Mouse (Mus musculus) R1 (cell line): ENCODE data around the gene Lime1.
A peak's percentile ranks its signal among the peaks of the same experiment; 100 is the strongest.

Source experiments
- DNase-seq: peaks from one replicate; pipeline ENCODE4 v3.0.0-alpha.2; 2018; ENCODE audit warnings: low read depth, low spot score

Lime1 gene

DNA sequence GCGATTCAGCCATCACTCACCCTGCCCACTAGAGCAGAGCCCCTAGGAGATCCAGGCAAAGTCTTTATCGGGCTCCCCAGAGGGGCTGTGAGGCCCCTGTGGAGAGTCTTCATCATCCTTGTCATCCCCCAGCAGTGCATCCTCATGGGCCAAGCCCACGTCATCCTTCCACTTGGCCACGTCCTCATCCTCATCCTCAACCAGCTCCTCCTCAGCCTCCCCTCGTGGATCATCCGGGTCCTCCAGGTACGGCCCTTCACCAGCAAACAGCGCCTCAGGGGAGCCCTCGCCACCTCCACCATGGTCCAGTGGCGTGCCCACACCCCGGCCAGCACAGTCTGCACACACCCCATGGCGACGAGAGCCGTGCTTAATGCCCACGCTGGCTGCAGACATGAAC is 11.1 kb downstream of the Lime1 start:
- DNase-seq, result no peak

DNA sequence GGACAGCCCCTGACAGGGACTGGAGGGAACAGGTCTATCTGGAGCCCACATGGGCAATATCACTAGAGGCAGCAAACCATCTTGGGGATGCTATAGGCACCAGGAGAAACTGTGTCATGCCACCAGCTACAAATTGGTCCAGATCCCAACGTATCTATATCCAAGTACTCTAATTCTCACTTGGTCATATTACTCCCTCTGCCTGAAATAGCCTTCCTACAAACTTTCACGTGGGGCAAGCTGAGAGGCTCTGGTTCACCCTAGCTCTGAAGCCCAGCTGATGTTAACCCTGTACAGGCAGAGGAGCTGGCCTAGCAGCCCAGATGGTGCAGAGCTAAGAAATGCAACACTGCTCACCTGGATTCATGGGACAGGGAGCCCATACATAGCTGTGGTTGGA is 11.7 kb downstream of the Lime1 start:
- DNase-seq, result no peak

DNA sequence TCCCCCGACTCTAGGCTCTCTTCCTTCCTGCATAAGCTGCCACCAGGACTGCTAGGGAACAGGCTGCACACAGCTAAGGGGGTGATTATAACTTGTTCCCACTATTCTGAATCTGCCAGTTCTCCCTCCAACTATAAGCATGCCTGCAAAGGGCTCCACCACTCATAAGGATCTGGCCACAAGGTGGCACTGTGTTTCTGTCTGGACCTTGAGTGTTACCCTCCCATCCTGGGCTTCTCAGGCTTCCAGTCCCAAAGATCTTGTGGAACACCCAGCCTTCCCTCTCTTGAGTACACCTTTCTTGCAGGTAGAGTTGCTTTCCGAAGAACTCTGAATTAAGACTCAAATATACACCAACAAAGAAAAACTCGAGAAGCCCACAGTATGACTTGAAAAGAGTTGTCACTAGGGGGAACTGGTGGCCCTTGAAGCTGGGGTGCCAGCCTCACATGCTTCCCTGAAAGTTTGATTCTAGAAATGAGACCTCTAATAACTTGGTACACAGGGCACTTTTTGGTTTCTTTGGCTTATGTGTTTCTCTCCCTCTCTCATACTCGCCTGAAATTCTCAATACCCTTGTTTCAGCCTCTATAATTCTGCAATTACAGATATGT is 12.8 kb downstream of the Lime1 start:
- peak; percentile 79 for DNase-seq

DNA sequence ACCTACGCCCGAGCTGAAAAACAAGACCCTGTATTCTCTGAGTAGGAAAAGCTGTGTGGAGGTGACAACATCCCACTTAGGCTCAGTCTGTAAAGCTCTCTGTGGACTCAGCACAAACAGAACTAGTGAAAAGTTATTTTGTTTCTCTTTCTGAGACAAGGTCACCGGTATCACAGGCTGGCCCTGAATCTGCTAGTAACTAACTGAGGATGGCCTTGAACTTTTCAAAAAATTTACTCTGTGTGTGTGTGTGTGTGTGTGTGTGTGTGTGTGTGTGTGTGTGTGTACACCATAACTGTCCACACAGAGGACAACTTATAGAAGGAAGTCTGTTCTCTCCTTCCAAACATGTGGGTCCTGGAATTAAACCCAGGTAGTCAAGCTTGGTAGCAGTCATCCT is 14.2 kb downstream of the Lime1 start:
- DNase-seq, result no peak

DNA sequence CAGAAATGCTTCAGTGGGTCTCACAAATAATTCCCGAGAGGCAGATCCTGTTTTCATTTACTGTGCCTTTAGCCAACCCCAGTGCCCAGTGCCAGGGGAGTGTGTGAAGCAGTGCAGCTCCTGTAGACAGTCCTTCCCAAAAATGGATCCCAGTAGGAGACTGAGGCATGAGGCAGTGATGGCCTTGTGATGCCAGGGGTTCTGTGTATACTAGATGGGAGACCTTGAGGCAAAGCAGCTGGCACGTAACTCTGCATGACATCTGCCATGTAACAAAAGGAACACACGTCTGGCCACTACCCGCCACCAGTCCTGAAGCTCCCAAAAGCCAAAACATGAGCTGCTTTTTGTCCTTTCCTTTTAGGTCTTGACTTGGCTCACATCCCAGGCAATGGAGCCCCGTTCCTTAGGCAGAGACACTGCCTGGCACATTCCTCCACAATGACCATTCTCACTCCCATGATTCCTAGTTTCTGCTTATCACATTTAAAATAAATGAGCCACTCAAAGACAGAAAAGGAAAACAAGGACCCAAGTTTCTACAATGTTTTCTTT is 17.4 kb downstream of the Lime1 start:
- no peak for DNase-seq

DNA sequence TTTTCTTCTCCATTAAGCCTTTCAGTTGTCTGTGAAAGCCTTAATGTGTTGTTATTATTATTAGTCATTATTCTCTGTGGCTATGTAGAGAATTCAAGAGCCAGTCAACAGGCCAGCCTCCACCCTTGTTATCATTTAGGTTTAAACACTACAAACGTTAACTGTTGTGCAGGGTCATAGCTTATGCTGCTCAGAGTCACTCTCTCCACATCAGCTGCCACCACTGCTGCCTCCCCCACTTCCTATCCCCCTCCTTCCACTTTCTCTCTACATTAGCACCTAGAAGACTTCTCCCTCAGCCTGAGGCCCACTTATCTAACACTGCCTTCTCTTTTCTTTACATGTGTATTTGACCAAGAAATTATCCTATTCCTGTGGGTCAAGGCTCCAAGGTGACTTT is 21.6 kb downstream of the Lime1 start:
- DNase-seq, result no peak

DNA sequence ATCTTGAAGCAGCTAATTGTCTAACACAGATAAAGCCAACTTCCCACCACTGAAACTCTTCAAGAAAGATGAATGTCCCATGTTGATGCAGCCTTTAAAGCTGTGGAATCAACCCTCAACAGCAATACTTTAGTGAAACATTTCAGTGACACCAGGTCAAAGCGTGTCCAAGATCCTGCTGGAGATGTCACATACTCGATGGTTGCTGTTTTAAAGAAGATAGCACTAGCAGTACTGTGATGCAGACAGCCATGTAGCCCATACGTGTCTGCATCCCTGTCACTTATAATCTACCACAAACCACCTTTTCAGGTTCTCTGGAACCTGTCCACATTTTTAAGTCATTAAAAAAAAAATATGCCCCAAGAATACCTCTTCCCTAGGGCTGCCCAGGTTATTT is 23.8 kb downstream of the Lime1 start:
- DNase-seq, result no peak

DNA sequence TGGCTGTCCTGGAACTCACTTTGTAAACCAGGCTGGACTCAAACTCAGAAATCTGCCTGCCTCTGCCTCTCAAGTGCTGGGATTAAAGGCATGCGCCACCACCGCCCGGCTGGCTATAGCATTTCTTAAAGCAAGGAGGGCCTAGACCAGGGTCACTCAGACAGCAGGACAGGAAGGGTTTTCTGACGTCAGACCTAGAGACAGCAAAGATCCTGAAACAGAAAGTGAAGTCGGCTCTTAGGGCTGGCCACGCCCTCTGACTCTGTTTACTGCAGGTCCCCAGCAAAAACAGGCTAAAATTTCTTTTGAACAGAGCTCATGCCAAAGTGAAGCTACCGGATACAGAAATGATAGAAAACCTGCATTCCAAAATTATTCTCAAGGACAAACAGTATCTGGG is 29.8 kb downstream of the Lime1 start:
- DNase-seq, result no peak

DNA sequence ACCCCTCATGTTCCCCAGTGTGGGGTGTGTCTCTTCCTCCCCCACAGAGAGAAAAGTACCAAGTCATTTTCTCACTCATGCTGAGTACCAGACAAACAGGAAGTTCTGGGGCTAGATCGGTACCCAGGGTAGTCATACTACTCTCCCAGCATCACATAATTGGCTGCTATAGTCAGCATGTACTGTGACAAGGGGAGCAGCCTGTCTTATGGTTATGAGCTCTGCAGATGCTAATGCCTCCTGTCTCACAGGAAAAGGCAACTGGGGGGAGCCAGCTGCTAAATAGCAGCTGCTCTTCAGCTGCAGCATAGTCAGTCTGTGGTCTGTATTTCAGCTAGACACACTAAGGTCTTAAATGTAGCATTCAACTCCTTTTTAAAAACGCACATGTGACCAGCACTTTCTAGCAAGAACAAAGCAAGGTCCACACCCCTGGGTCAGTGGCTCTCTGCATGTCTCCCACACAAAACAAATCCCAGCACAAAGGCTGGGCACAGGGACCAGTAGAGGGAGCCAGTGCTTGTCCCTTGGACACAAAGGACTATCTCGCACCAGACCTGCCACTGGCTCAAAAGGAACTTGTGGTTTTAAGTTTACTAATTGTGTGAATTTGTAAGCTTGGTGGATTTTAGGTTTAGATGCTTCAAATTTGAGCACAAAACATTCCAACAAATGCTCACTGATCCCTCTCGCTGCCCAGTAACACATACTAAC is 31.0 kb downstream of the Lime1 start:
- DNase-seq, result peak; percentile 57

DNA sequence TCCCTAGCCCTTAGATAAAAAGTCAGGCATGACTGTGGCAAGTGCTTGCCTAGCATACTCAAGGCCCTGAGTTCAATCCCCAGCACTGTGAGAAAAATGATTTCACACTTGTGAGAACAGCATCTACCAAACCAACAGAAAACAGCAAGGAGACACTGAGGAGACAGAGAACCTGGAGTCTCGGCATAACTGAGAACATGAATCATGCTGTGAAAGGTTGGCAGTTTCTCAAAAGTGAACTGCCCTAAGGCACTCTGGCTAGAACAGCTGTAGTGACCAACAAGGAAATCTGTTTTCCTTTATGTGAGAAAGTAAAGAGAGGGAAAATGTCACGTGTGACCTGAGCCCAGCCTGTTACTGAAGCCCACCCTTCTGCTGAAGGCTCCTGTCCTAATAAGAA is 33.3 kb downstream of the Lime1 start:
- DNase-seq, result no peak

DNA sequence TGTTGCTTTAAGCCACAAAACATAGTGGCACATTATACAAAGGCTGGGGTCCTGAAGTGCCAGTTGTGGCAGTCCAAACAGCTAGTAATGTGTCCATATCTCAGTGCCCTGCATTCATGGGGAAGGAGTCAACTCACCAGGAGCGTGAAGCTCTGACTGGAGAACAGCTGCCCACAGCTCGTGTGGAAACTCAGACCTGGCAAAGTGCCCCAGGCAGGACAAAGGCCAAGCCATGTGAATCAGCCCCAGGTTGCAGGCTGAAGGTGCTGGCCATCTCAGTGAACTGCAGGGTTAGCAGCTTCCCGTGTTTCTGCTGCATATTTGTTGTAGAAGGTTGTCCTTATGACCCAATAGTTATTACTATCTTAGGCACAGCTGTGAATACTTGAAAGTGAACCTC is 36.1 kb downstream of the Lime1 start:
- DNase-seq, result no peak

DNA sequence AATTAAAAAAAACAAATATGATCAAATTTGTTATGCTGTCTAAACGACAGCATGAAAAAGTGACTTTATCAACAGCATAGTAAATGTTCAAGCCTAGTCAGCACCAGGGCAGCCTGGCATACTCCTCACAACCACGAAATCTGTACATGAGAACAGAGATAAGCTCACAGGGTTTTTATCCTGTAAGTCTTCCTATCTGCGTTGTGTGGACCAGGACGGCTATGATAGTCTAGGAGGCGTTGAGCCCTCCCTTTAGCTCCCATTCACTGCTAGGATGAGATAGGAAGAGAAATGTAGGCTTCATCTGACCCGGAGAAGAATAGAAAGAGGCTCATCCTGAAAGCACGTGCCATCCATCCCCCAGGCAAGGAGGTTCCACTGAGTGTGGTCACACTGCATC is 39.5 kb downstream of the Lime1 start:
- DNase-seq, result no peak

DNA sequence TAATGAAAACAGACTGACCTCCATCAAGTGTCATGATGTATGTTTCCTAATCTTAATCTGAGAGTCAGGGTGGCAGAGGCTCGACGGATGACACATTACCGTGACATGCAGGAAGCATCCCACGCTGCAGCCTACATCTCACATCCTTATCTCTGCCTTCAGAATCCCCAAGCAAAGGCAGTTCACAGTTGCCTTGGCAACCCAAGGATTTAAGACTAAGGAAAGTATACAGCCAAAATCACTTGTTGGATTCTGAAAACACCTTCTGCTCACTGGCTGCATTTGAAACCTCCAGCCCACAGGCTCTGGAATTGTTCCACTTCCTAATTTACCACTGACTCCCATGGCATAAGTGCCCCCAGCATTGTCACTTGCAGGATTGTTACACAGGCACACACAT is 40.5 kb downstream of the Lime1 start:
- no peak for DNase-seq

DNA sequence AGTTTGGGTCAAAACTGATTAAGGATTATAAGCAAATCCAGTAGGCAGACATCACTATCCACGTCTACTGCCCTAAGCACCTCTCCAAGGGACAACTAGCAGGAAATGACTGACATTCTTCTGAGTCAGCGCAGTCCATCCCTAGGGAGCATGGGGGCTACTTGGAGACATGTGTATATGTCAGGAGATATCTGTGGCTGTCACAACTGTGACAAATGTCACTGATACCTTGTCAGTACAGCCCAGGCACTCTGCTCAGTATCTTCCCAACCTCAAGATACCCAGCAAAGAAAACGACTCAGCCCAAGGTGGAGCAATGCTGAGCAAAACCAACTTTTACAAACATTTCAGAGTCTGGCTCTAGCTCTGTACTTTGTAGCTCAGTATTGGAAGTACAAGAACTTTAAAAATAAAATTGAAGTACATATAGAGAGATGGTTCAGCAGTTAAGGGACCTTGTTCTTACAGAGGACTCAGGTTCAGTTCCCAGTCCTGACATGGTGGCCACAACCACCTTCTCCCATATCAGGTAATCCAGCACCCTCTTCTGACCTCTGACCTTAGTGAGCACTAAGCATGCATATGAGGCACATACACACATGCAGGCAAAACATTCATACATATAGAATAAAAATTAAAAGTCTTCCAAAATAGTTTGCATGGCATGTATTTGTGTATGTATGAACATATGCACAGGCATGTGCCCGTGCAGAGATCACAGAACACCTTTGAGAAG is 41.2 kb downstream of the Lime1 start:
- no peak for DNase-seq

DNA sequence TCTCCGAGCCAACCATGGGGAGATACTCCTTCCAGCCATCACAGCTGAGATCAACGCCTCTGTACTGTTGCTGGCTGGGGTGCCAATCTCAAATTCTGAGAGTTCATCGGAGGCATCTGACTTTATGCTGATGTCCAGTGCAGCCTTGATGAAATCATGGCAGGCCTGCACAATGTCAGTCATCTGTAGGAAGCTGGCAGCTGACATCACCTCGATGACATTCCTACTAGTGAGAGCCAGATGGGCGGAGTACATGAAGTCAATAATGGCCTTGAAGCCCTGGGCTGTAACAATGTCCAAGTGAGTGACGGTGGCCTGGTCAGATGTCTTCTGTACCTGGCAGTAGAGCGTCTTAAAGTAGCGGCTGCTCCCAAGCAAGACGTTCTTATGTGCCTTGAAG is 44.0 kb downstream of the Lime1 start:
- no peak for DNase-seq
